Mouse (Mus musculus): Measurements from ENCODE around the gene Cyb561d1.

Gene Cyb561d1

DNA sequence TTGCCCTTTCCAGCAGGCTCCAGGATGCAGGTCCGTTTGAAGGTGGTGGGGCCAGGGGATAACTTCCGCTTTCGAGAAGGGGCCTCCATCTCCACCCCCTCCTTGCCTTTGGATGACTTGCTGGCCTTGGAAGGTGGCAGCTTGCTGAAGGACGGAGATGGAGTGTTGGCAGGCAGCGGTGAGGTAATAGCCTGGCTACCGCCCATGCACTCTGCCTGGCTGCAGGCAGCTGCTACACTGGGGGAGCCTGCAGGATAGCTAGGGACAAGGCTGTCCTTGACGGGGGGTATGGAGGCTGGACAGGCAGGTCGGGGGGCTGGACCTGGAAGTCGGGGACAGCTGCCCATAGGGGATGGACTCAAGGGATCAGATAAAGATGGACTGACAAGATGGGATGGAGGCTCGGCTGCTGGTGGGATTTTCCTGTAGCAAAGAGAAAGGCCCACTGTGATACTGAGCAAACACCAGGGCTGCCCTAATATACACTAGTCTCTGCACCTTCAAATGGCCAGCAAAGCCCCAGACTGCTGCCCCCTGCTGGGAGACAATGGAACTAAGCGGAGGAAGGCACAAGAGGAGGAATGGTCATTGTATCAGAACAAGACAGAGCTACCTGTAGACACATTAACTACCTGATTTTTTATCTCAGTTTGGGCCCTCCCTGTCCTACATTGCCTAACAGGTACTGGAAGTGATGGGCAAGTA is 2.8 kb upstream of the Cyb561d1 start:
- peak; percentile 83 for DNase-seq (ENCODE audit: extremely low spot score, low spot score)

GRCm38 (mm10) chr3:108203212-108203611 is 2.2 kb upstream of the Cyb561d1 start:
- no peak for DNase-seq (ENCODE audit: extremely low spot score, low spot score)

- no peak for DNase-seq (ENCODE audit: extremely low spot score, low spot score)
These were observed 1.5 kb upstream of the Cyb561d1 start for GRCm38 (mm10) chr3:108202506-108202905.

GRCm38 (mm10) chr3:108199231-108199630 is 1.8 kb downstream of the Cyb561d1 start:
- DNase-seq (ENCODE audit: extremely low spot score, low spot score): no peak

DNA sequence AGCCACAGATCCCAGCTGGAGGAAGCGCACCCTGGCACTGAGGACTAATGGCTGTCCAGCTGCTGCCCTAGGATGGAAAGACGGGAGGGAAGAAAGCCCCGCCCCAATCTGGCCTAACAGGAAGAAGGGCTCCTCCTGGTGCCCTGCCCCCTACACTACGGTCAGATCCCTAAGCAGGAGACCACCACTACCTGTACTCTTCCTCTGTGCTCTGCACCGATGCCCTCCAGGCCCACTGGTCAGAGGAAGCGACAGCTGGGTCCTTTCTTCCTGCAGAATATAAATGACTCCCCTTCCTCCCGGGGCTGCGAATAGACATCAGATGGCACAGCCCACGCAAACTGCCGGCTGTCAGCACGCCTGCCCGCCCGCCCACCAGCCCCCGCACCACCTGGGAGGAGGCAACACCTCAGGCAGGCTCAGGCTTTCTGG is 3.9 kb downstream of the Cyb561d1 start:
- DNase-seq (ENCODE audit: extremely low spot score, low spot score): peak; percentile 54

- no peak for DNase-seq (ENCODE audit: extremely low spot score, low spot score)
These were observed 4.9 kb downstream of the Cyb561d1 start for GRCm38 (mm10) chr3:108195941-108196590.

- DNase-seq (ENCODE audit: extremely low spot score, low spot score): no peak
These were observed 5.7 kb downstream of the Cyb561d1 start for GRCm38 (mm10) chr3:108195287-108195686.

- no peak for DNase-seq (ENCODE audit: extremely low spot score, low spot score)
These were observed 7.3 kb downstream of the Cyb561d1 start for GRCm38 (mm10) chr3:108193686-108194085.

- DNase-seq (ENCODE audit: extremely low spot score, low spot score): no peak
These were observed 11.1 kb downstream of the Cyb561d1 start for GRCm38 (mm10) chr3:108189897-108190296.

DNA sequence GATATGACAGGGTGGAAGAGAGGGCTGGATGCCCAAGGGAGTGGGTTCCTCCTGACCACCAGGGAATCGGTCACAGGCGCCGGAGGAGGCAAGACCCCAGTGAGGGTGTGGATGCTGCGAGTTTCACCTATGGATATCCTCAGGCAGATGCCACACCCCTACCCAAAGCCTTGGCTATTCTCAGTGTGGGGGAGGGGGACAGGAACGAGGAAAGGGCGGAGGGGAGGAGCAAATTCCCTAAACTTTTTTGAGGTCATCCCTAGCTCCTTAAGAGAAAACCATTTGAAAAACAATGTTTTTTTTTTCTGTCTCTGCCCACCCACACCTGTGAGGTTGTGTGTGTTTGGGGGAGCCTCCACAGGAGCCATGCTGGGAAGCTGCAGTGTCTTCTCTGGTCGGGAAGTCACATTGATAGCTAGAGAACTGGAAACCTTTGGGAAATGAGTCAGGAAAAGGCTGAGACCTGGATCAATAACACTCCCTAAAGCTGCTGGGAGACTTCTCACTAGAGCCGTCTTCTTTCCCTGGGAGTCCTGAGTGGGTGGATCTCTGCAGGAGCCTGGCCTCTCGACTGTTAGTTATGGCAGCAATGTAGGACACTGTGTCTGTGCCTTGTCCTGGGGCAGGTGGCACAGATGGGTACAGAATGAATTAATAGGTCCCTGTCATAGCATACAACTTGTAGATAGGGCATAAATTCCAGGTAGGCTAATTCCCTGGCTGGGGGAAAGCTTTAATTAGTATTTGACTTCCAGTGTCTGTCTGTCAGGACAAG is 12.1 kb downstream of the Cyb561d1 start:
- no peak for DNase-seq (ENCODE audit: extremely low spot score, low spot score)

DNA sequence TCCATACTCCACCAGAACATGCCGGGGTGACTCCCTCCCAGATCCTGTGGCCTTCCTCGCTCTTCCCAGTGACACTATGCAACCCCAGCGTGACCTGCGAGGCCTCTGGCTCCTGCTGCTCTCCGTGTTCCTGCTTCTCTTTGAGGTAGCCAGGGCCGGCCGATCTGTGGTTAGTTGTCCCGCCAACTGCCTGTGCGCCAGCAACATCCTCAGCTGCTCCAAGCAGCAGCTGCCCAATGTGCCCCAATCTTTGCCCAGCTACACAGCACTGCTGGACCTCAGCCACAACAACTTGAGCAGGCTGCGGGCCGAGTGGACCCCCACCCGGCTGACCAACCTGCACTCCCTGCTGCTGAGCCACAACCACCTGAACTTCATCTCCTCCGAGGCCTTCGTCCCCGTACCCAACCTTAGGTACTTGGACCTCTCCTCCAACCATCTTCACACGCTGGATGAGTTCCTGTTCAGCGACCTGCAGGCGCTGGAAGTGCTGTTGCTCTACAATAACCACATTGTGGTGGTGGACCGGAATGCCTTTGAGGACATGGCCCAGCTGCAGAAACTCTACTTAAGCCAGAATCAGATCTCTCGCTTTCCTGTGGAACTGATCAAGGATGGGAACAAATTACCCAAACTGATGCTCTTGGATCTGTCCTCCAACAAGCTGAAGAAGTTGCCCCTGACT is 13.8 kb downstream of the Cyb561d1 start:
- no peak for DNase-seq (ENCODE audit: extremely low spot score, low spot score)

DNA sequence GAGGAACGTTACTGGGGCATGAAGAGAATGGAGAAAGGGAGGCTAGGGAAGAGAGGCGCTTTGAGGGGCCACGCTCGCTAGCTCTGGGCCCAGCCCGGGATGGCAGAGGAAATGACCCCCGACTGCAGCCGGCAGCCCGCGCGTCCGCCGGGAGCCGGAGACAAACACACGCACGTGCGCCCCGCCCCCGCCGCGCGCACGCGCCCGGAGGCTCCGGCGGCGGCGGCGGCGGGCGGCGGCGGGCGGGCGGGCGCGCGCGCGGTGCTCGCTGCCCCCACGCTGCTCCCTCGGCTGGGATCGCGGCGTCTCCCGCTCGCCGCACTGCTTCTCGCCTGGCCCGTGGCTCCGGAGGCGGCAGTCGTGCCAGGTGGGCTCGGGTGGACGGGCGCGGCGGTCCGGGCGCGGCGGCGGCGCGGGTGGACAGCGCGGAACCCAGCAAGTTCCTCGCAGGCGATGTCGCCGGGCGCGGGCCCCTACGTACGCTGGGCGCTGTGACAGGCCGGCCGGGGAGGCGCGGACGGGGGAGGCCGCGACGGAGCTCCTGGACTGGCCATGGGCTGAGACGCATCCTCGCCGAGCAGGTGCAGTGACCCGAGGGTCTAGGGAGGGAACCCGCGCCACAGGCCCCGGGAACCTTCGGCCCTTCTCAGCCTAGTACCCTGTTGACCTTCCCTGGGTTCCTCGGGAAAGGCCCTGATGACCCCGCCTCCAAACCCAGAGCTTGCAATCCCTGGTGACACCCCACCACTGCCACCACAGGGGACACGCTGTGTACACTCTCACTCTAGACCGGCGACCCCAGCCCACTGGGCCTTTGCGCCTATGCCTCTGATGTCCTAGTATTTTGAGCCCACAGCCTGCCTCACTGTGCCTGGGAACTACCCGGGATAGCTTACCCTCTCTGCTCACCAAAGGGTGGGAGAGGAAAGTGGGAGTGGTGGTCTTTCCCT is 14.6 kb downstream of the Cyb561d1 start, which contains the start of gene Amigo1:
Amigo1 (plus strand) TSS at position 238 of the 950 bp plus-strand sequence.
- peak; percentile 64 for DNase-seq (ENCODE audit: extremely low spot score, low spot score)

DNA sequence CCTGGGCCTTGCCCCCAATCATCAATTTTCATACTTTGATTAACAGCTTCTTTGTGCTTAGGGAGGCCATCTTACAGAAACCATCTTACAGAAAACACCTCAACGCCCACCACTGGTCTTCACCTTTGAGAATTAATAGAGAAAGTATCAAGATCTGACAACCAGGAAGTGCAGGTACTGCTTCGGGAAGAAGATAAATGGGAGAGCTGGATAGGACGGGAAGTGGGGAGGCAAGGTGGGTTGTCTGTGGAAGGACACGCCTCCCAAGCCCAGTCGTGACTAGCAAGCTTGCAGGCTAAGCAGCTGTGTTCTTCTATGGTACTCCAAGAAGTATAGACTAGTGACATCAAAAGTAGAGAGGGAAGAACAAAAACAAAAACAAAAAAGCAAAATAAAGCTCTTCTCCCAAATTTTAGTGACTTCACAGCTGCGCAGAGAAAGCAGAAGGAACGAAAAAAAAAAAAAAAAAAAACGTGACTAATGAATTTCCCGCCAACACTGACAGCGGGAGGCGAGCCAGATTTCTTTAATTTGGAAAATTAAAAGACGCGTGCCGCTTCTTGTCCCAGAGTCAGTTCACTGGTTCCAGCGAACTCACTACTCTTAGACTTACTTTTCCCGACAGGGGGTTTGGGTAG is 15.4 kb downstream of the Cyb561d1 start:
- DNase-seq (ENCODE audit: extremely low spot score, low spot score): no peak

DNA sequence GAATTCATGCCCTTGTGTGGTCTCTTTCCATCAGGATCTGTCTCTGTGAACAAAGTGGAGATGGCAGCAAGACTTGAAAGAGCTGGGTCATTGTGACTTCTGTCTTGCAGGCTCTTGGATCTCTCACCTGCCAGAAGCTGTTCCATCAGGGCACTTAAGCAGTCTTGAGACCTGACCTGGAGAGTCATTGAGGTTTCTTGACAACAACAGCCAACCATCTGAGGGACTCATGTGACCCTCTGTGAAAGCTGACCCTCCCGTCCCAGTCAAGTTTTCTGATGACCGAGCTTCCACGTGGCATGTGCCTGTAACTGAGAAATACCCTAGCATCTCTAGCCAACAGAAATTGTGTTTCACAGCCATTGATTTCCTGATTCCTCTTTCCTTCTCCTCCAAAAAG is 16.3 kb downstream of the Cyb561d1 start:
- no peak for DNase-seq (ENCODE audit: extremely low spot score, low spot score)

DNA sequence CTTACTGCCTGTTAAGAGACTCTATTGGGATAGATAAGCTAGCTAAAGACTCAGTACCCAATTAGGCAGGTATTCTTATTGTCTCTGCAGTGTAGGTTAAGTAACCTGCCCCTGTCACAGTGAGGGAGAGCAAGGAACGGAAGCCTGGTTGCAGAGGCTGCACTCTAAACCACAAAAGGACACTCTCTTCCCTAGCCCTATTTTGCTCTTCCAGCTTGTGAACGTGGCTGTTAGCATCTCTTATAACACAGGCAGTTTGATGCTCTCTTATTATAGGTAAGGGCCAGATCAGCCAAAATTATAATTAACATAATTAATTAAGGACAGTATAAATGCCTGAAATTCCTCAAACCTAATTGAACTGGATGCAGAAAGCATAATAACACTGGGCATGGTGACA is 20.5 kb downstream of the Cyb561d1 start:
- no peak for DNase-seq (ENCODE audit: extremely low spot score, low spot score)

DNA sequence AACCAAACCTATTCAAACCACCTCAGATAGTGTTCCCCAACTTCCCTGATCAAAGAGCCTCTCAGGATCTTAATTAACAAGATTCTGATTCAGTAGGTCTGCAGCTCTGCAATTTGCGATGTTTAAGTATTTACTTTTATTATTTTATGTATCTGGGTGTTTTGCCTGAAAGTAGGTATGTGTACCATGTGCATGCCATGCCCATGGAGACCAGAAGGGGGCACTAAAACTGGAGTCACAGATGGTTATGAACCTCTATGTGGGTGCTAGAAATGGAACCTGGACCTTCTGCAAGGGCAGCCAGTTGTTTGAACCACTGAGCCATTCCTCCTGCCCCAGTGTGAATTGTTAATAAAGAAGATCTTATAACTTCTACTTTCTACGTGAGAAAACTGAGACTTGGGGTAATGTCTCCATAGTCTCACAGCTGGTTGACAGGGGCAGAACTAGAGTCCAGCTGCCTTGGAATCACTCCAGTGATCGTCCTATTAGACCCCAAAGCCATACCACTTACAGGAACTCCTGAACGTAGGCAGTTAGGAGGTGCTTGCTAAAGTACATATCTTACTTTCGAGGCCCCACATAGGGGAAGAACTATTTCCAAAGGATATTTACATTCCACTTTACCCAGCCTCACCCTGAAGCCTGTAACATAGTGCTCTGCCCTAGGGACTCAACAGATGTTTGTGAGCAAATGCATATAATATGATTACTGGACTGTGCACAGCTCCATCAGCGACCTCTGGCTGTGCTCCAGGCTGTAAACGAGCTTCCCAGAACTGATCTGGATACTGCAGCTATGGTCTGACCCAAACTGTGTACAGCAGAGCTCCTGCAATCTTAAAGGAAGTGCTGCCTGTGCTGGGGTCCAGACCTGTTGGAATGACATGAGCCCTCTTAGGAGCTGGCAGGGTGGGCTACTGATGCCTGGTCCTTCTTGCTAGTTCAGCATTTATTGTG is 22.0 kb downstream of the Cyb561d1 start:
- DNase-seq (ENCODE audit: extremely low spot score, low spot score): no peak

DNA sequence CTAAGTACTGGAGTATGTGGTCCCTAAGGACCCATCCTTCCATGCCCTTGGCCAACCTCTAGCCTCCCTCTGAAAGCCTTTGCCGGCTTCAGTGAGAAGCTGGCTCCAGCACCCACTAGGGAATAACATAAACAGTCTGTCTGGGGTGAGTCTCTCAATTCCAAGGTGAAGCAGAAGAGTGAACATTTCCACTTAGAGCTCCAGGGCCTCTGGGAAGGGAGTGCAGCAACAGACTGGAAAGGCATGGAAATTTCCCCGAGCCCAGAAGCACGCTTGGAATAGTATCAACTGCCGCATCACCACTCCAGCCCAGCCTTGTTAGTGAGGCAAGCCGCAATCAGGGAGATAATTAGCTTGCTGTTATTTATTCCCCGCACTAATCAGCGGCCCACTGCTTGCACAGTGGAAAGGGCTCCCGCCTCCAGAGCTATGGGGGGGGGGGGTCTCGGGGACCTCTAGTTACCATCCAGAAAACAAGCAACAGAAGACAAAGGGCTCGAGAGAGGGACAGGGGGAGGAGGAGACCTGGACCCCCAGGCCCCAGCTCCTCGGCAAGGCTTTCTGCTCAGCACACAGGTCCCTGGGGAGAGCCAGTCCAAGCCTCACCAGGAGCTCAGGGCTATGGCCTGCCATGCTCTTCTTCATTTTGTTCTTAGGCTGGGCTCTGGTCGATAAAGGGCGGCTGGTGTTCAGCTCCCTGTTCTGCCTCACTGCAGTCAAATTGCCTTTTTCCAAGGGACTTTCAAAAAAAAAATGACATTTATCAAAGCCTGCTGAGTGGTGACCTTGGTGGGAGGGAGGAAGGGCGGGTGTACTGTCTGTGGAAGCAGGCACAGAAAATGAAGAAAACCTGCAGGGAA is 26.1 kb downstream of the Cyb561d1 start:
- no peak for DNase-seq (ENCODE audit: extremely low spot score, low spot score)

- DNase-seq (ENCODE audit: extremely low spot score, low spot score): no peak
These were observed 31.8 kb downstream of the Cyb561d1 start for GRCm38 (mm10) chr3:108169199-108169598.
